Mouse (Mus musculus) liver, postnatal 0 days (tissue): ENCODE results near the gene Txnip. TPM values are rescaled to one million over a fixed set of nuclear protein-coding genes. Genes with fewer than 3 reads are reported as not detected.
"Not testable (repeated sequence)": the region's sequence is repeated elsewhere in the genome, so short reads cannot be mapped to it uniquely, and the experiment has no call there.

Source experiments
- ATAC-seq: fragments of 200-750 bp; cut with Nextera tagmentation; 2 replicates; pipeline ENCODE4 v1.8.0; 2017; ENCODE audit warnings: mild to moderate bottlenecking, moderate library complexity
- DNase-seq: peaks from one replicate; pipeline ENCODE4 v3.0.0-alpha.2; 2016
- H3K27ac ChIP-seq: fragments of 300-500 bp; sonication (generic); 2 replicates; pipeline ENCODE4 v1.5.1; 2014; ENCODE audit warnings: antibody characterized with exemption, moderate library complexity, mild to moderate bottlenecking, low read depth
- H3K27me3 ChIP-seq: fragments of 300-500 bp; sonication (generic); 2 replicates; pipeline ENCODE4 v1.6.1; 2014; ENCODE audit warnings: low read length, control low read depth, mixed read lengths; ENCODE audit not compliant: insufficient read depth
- H3K36me3 ChIP-seq: fragments of 300-500 bp; sonication (generic); replicated peaks from 2 replicates; pipeline ENCODE4 v1.6.1; 2014; ENCODE audit warnings: mild to moderate bottlenecking, control low read depth, low read length, moderate library complexity, mixed read lengths; ENCODE audit not compliant: insufficient read depth
- H3K4me1 ChIP-seq: fragments of 300-500 bp; sonication (generic); 2 replicates; pipeline ENCODE4 v1.6.1; 2014; ENCODE audit warnings: antibody characterized with exemption, mild to moderate bottlenecking, control low read depth; ENCODE audit not compliant: insufficient read depth
- H3K4me2 ChIP-seq: fragments of 300-500 bp; sonication (generic); 2 replicates; pipeline ENCODE4 v1.6.1; 2014; ENCODE audit warnings: low read depth, mild to moderate bottlenecking, low read length, moderate library complexity, mixed read lengths
- H3K4me3 ChIP-seq: fragments of 300-500 bp; sonication (generic); 2 replicates; pipeline ENCODE4 v1.5.1; 2014; ENCODE audit warnings: low read depth, low read length
- H3K9ac ChIP-seq: fragments of 300-500 bp; sonication (generic); replicated peaks from 2 replicates; pipeline ENCODE4 v1.6.1; 2014; ENCODE audit warnings: mild to moderate bottlenecking, moderate library complexity
- H3K9me3 ChIP-seq: fragments of 300-500 bp; sonication (generic); 2 replicates; pipeline ENCODE4 v1.6.1; 2016; ENCODE audit warnings: mild to moderate bottlenecking, control low read depth, low read length, mixed read lengths
- CTCF ChIP-seq: sonication (generic); IDR thresholded peaks from 2 replicates; pipeline ENCODE4 v1.5.1; 2016; ENCODE audit warnings: antibody characterized with exemption, low read depth
- EP300 ChIP-seq: IDR thresholded peaks from 2 replicates; pipeline ENCODE4 v1.6.1; 2016; ENCODE audit warnings: antibody characterized with exemption, low read depth, mild to moderate bottlenecking
- WGBS: fragments of 180-500 bp; shearing (Covaris S2); extraction: QIAGEN DNeasy Blood & Tissue Kit; methylation state at CpG from one replicate; pipeline ENCODE4 v1.1.7; 2014; ENCODE audit not compliant: insufficient replicate concordance; 5-methylcytosine and 5-hydroxymethylcytosine counted together
- polyA plus RNA-seq: library from polyadenylated mRNA; unstranded; fragments of >200 nt; fragmentation: Nextera tagmentation; extraction: Ambion mirVana; gene quantifications from 2 replicates; pipeline ENCODE4 v1.2.1, GENCODE M21; 2015

Txnip gene
- polyA plus RNA-seq, result 65.3 and 72.4 TPM in 2 replicates

DNA sequence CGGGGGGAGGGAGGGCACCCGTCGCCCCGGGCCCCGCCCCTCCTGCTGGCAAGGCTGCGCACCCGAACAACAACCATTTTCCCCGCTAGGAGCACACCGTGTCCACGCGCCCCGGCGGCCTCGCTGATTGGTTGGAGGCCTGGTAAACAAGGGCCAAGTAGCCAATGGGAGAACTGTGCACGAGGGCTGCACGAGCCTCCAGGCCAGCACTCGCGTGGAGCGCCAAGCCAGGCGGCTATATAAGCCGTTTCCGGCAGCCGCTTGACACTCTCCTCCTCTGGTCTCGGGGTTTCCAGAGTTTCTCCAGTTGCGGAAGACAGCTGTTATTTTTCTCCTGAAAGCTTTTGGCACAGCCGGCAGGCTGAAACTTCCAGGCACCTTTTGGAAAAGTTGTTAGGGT, at the start of gene Txnip:
Txnip (plus strand) TSS at position 264 of the 400 bp plus-strand sequence.
- Histone ChIP-seq H3K4me1 (peaks cover 16% of the 10 kb centered on the region; the same call in 1 of the 2 replicates), H3K4me2 (peak within 1 kb of the TSS; percentile 83), H3K9me3 (no peaks in the 10 kb centered on the region), H3K27me3 (no peaks in the 10 kb centered on the region), H3K9ac (peak within 1 kb of the TSS; percentile 98), H3K36me3 (peaks cover 25% of the 10 kb centered on the region), H3K4me3 (peak within 1 kb of the TSS; percentile 91), H3K27ac (peak within 1 kb of the TSS; percentile 99)
- TF ChIP-seq EP300 (peak; percentile 90), CTCF (peak; percentile 64)
- ATAC-seq (peak; percentile 78), DNase-seq (peak; percentile 100)
- 3% methylated on average over 26 of the region's 26 CpGs for WGBS

DNA sequence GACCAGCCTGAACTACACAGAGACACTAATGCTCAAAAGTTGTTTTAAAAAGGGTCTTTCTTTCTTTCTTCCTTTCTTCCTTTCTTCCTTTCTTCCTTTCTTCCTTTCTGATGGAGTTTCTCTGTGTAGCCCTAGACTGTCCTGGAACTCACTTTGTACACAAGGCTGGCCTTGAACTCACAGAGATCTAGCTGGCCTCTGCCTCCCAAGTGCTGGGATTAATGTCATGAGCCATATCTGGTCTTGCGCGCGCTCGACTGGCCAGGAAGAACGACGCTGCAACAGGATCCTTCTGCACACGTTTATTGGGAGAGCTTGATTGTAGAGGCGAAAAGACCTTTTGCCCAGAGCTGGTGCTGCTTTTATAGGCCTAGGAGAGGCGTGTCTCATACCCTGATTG, 49.8 kb upstream of the Txnip start:
- DNase-seq, H3K27ac ChIP-seq, H3K4me1 ChIP-seq, H3K9me3 ChIP-seq, H3K4me2 ChIP-seq, H3K27me3 ChIP-seq, H3K36me3 ChIP-seq, ATAC-seq, H3K4me3 ChIP-seq, H3K9ac ChIP-seq: not testable (repeated sequence)
- 97% methylated on average over 7 of the region's 9 CpGs for WGBS

DNA sequence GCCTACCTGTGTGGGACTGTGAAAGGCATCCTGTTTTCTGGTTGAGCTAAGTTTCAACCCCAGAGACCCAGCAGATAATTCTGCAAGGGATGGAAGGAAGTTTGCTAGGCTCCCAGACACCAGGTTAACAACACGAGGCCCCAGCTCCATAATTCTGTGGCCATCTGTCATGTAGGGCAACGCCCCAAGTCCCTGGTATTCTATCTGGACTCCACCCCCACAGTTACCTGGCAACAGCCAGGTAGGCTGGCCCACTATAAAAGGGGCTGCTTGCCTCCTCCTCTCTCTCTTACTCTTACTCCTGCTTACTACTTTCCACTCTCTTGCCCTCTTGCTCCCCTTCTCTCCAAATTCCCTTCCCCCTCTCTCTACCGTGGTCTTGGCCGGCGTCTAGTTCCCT, 37.6 kb upstream of the Txnip start:
- no peaks in the 10 kb centered on the region for H3K36me3 ChIP-seq
- H3K27ac ChIP-seq, result no peak overlapping the region
- H3K4me1 ChIP-seq, result no peaks in the 10 kb centered on the region
- no peak for TF ChIP-seq EP300
- no peak for TF ChIP-seq CTCF
- 67% methylated on average over 5 of the region's 5 CpGs for WGBS
- H3K27me3 ChIP-seq, result no peaks in the 10 kb centered on the region
- H3K9ac ChIP-seq, result no peak overlapping the region
- no peak overlapping the region for H3K4me2 ChIP-seq
- H3K9me3 ChIP-seq, result no peaks in the 10 kb centered on the region
- H3K4me3 ChIP-seq, result no peak overlapping the region
- DNase-seq (no peak), ATAC-seq (no peak)

DNA sequence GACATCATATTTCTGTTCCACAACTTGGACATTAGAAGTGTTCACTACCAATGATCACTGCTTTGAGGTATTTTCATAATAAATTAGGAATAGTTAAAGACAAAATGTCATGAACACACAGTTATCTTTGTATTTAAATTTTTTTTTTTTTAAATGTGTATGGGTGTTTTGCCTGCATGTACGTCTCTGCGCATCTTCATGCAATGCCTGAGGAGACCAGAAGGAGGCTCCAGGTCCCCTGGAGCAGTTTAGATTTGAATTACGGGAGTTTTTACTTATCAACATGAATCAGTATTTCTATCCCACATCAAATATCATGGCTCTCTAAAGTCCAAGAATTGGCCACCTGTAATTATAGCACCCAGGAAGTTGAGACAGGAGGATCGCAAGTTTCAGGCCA, 35.6 kb upstream of the Txnip start:
- no peak overlapping the region for H3K4me2 ChIP-seq
- no peak overlapping the region for H3K27ac ChIP-seq
- peaks cover 10% of the 10 kb centered on the region for H3K27me3 ChIP-seq
- TF ChIP-seq CTCF (peak; percentile 58), EP300 (no peak)
- no peaks in the 10 kb centered on the region for H3K9me3 ChIP-seq
- WGBS, result 51% methylated on average over 4 of the region's 4 CpGs
- no peak overlapping the region for H3K9ac ChIP-seq
- H3K4me3 ChIP-seq, result no peak overlapping the region
- no peaks in the 10 kb centered on the region for H3K36me3 ChIP-seq
- no peak for ATAC-seq
- H3K4me1 ChIP-seq, result no peaks in the 10 kb centered on the region
- peak; percentile 38 for DNase-seq

DNA sequence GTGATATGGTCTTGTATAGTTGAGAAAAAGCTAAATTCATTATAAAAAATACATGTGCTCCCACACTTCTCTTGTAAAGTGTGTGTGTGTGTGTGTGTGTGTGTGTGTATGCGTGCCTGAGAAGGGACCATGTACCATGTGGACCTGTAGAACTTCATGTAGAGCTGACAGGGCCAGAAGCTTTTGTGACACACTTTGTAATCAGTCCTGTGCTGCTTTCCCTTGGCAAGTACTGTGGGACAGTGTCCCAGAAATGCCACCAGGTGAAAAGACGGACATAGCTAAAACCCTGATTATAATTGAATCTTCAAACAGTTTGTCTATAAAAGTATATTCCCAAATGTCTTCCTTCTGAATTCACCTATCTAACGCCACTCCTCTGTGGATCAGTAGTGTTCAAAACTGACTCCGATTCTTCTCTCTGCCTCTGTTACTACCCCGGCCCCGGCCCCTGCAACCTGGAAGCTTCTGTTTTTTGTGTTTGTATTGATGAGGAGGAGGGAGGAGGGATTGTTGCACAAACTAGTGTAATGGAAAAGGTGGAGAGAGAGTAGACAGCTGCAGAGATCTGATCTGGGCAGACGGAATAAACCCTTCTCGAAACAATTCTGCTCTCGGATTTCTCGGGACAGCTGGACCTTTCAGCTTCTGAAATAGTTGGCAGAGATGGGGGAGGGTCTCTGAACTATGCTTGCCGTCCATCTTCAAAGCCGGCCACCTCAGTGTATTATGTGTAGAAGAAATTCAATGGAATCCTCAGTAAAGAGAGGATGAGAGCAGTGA, 33.5 kb upstream of the Txnip start:
- WGBS, result 51% methylated on average over 12 of the region's 12 CpGs
- H3K27ac ChIP-seq, result peak overlapping the region; percentile 94
- H3K4me3 ChIP-seq, result no peak overlapping the region
- no peaks in the 10 kb centered on the region for H3K9me3 ChIP-seq
- 0 out of 2 replicates have a peak, but pooled peaks cover 3% of the 10 kb centered on the region for H3K36me3 ChIP-seq
- H3K27me3 ChIP-seq, result peaks cover 25% of the 10 kb centered on the region
- no peak overlapping the region for H3K9ac ChIP-seq
- no peaks in the 10 kb centered on the region for H3K4me1 ChIP-seq
- peak overlapping the region; percentile 62 for H3K4me2 ChIP-seq
- ATAC-seq, result no peak
- DNase-seq, result no peak
- TF ChIP-seq CTCF, result no peak
- TF ChIP-seq EP300, result no peak

DNA sequence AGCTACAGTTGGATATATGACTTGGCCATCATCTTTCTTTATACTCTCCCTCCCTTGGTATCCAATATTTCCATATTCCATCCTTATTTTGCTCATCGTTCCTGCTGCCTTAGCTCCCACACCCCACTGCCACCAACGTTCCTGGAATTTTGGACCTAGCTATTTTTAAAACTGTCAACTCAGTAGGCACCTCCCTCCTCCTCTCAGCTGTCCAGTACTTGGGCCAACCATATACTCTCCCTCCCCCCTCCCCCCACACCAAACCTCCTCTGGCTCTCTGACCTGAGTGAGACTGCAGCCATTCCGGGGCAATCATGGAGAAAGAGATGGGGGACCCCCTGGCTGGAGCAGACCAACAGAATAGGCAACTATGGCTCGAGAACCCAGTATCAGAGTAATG, 32.8 kb upstream of the Txnip start, which contains the start of gene Hfe2:
Hfe2 (plus strand) TSS at position 259 of the 400 bp plus-strand sequence.
- Histone ChIP-seq H3K27ac (peak within 1 kb of the TSS; percentile 94), H3K4me2 (peak within 1 kb of the TSS; percentile 62), H3K4me1 (no peaks in the 10 kb centered on the region), H3K9ac (peak within 1 kb of the TSS; percentile 54), H3K4me3 (peak within 1 kb of the TSS; percentile 40), H3K27me3 (peaks cover 25% of the 10 kb centered on the region), H3K36me3 (0 out of 2 replicates have a peak, but pooled peaks cover 3% of the 10 kb centered on the region), H3K9me3 (no peaks in the 10 kb centered on the region)
- TF ChIP-seq EP300 (no peak), CTCF (no peak)
- WGBS, result 46% methylated on average over 4 of the region's 4 CpGs
- peak; percentile 69 for ATAC-seq
- peak; percentile 60 for DNase-seq
